Mouse (Mus musculus) embryo, embryonic 11 days (tissue): ENCODE measurements around the gene Gm48552.

Experiments used
- DNase-seq: peaks from one replicate; pipeline ENCODE4 v3.0.0-alpha.2; 2015

The Gm48552 gene

GRCm38 (mm10) chr10:81433541-81434289 is 44.9 kb downstream of the Gm48552 start:
- no peak for DNase-seq

GRCm38 (mm10) chr10:81434361-81435263 is 45.8 kb downstream of the Gm48552 start:
- no peak for DNase-seq

- no peak for DNase-seq
Measured at GRCm38 (mm10) chr10:81435436-81435835, 46.6 kb downstream of the Gm48552 start.
